Mouse (Mus musculus) forebrain, embryonic 16.5 days (tissue): Measurements from ENCODE around the gene Gm8890. TPM values are rescaled to one million over a fixed set of nuclear protein-coding genes. Genes with fewer than 3 reads are reported as not detected.
"Not testable (repeated sequence)": the region's sequence is repeated elsewhere in the genome, so short reads cannot be mapped to it uniquely, and the experiment has no call there.

Experiments
- ATAC-seq: fragments of 200-750 bp; cut with Nextera tagmentation; 2 replicates; pipeline ENCODE4 v1.8.0; 2017; ENCODE audit warnings: mild to moderate bottlenecking, moderate library complexity
- H3K27ac ChIP-seq: fragments of 300-500 bp; sonication (generic); 2 replicates; pipeline ENCODE4 v1.5.1; 2014; ENCODE audit warnings: low read length, control low read depth
- H3K27me3 ChIP-seq: fragments of 300-500 bp; sonication (generic); replicated peaks from 2 replicates; pipeline ENCODE4 v1.6.1; 2014; ENCODE audit warnings: low read length; ENCODE audit not compliant: control insufficient read depth, insufficient read depth
- H3K36me3 ChIP-seq: fragments of 300-500 bp; sonication (generic); 2 replicates; pipeline ENCODE4 v1.6.1; 2014; ENCODE audit not compliant: control insufficient read depth, insufficient read depth
- H3K4me1 ChIP-seq: fragments of 300-500 bp; sonication (generic); replicated peaks from 2 replicates; pipeline ENCODE4 v1.6.1; 2014; ENCODE audit warnings: low read length; ENCODE audit not compliant: control insufficient read depth, insufficient read depth
- H3K4me2 ChIP-seq: fragments of 300-500 bp; sonication (generic); 2 replicates; pipeline ENCODE4 v1.6.1; 2014; ENCODE audit warnings: mild to moderate bottlenecking, low read length, control low read depth
- H3K4me3 ChIP-seq: fragments of 300-500 bp; sonication (generic); replicated peaks from 2 replicates; pipeline ENCODE4 v1.5.1; 2014; ENCODE audit warnings: mild to moderate bottlenecking, low read length, control low read depth
- H3K9ac ChIP-seq: fragments of 300-500 bp; sonication (generic); replicated peaks from 2 replicates; pipeline ENCODE4 v1.6.1; 2014; ENCODE audit warnings: low read depth, low read length, control low read depth
- H3K9me3 ChIP-seq: fragments of 300-500 bp; sonication (generic); 2 replicates; pipeline ENCODE4 v1.6.1; 2016; ENCODE audit warnings: low read length; ENCODE audit not compliant: control insufficient read depth
- WGBS: fragments of 180-500 bp; shearing (Covaris S2); extraction: QIAGEN DNeasy Blood & Tissue Kit; methylation state at CpG from one replicate; pipeline ENCODE4 v1.1.7; 2014; 5-methylcytosine and 5-hydroxymethylcytosine counted together
- polyA plus RNA-seq: library from polyadenylated mRNA; unstranded; fragments of >200 nt; fragmentation: Nextera tagmentation; extraction: Ambion mirVana; gene quantifications from 2 replicates; pipeline ENCODE4 v1.2.1, GENCODE M21; 2015

The Gm8890 gene
- polyA plus RNA-seq, result not detected in 2 replicates

- H3K4me1 ChIP-seq, H3K27ac ChIP-seq, H3K4me3 ChIP-seq, H3K36me3 ChIP-seq, ATAC-seq, H3K27me3 ChIP-seq, H3K9ac ChIP-seq, H3K4me2 ChIP-seq, H3K9me3 ChIP-seq: not testable (repeated sequence)
- no CpG with 5 or more reads among the region's 2 CpGs for WGBS
These were observed at the start of gene Gm8890 for GRCm38 (mm10) chr5:11255733-11256132. Gene Gm8890, plus strand, starts transcription at chr5:11256033.

GRCm38 (mm10) chr5:11256221-11256620 lies 388 bp downstream of the Gm8890 start:
- not testable (repeated sequence) for ATAC-seq, H3K9ac ChIP-seq, H3K4me2 ChIP-seq, H3K27me3 ChIP-seq, H3K4me1 ChIP-seq, H3K36me3 ChIP-seq, H3K4me3 ChIP-seq, H3K27ac ChIP-seq, H3K9me3 ChIP-seq
- 86% methylated on average over 1 of the region's 1 CpGs for WGBS

Other genes starting within 250 kb of the Gm8890 start
- gene Gm8879, start 128.4 kb upstream of the Gm8890 start, polyA plus RNA-seq, result not detected in 2 replicates
- not detected in 2 replicates for gene Gm5861, start 73.0 kb upstream of the Gm8890 start, polyA plus RNA-seq
- gene Speer1, start 85.5 kb downstream of the Gm8890 start, polyA plus RNA-seq, result not detected in 2 replicates
- not detected in 2 replicates for gene Gm8897, start 160.4 kb downstream of the Gm8890 start, polyA plus RNA-seq
- not detected in 2 replicates for gene Gm8906, start 246.7 kb downstream of the Gm8890 start, polyA plus RNA-seq